Mouse (Mus musculus) liver, postnatal 0 days (tissue): ENCODE data around the gene Sox12.
A peak's percentile ranks its signal among the peaks of the same experiment; 100 is the strongest.

Experiments used
- CTCF ChIP-seq: sonication (generic); IDR thresholded peaks from 2 replicates; pipeline ENCODE4 v1.5.1; 2016; ENCODE audit warnings: antibody characterized with exemption, low read depth
- EP300 ChIP-seq: IDR thresholded peaks from 2 replicates; pipeline ENCODE4 v1.6.1; 2016; ENCODE audit warnings: antibody characterized with exemption, low read depth, mild to moderate bottlenecking

DNA sequence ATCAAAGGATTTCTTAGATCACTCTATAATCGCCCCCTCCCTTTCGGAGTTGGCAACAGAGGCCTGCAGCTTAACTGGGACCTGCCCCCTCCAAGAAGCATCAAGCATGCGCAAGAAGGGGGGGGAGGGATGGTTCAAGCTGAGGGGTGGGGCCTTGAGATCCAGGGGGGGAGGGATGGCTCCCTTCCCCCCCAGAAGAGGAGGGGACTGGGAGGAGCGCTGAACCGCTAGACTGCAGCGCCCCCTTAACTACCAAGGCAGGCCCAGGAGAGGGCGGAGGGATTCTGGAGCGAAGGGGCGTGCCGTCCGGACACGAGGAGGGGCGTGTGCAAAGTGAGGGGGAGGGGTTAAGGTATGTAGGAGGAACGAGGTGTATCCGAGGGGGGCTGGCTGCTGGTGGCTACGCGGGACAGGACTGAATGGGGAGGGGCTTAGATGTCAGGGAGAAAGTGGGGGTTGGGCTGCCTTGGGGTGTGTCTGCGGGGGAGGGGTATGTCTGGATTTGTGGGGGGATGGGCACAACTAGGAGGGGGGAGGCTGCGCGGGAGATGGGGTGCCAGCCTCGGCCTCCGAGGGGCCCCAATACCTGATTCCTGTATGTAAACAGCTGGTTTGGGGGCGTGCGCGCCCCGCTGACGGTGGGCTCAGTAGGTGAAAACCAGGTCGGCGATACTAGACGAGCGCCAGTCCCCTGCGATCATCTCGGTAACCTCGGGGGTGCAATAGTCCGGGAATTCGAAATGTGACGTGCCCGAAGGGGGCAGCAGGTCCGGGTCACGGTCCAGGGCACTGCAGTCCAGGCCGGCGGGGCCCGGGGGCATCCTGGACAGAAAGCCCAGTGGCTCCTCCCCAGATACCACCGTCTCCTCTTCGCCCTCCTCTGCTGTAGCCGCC lies 1.5 kb downstream of the Sox12 start:
- TF ChIP-seq EP300: no peak
- TF ChIP-seq CTCF: peak; percentile 57
